Mouse (Mus musculus) CD4-positive helper T cell, adult 2 months (primary cell): ENCODE measurements at regions not wholly inside any gene's neighbourhood (a gene's known extent, or its start where the extent isn't known, plus 50 kb on each side); places are given as distances from the start of the nearest gene placed in this dataset.
"Not testable (repeated sequence)": the region's sequence is repeated elsewhere in the genome, so short reads cannot be mapped to it uniquely, and the experiment has no call there.

Source experiments
- DNase-seq: peaks from one replicate; pipeline ENCODE4 v3.0.0-alpha.2; 2012; ENCODE audit warnings: low read depth, missing footprints, low spot score

DNA sequence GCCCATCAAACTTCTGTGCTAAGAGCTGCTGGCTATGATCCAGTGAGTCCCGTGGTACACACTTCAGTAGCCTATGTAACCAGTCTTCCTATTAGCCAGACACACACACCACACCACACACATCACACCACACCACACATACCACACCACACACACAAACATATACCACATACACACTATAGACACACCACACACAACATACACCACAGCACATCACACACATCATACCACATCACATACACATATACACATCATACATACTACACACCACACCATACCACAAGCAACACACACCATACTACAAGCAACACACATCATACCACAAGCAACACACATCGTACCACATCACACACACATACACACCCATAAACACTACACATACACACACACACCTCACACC lies 119.7 kb upstream of the Arid1b start:
- DNase-seq, result no peak

DNA sequence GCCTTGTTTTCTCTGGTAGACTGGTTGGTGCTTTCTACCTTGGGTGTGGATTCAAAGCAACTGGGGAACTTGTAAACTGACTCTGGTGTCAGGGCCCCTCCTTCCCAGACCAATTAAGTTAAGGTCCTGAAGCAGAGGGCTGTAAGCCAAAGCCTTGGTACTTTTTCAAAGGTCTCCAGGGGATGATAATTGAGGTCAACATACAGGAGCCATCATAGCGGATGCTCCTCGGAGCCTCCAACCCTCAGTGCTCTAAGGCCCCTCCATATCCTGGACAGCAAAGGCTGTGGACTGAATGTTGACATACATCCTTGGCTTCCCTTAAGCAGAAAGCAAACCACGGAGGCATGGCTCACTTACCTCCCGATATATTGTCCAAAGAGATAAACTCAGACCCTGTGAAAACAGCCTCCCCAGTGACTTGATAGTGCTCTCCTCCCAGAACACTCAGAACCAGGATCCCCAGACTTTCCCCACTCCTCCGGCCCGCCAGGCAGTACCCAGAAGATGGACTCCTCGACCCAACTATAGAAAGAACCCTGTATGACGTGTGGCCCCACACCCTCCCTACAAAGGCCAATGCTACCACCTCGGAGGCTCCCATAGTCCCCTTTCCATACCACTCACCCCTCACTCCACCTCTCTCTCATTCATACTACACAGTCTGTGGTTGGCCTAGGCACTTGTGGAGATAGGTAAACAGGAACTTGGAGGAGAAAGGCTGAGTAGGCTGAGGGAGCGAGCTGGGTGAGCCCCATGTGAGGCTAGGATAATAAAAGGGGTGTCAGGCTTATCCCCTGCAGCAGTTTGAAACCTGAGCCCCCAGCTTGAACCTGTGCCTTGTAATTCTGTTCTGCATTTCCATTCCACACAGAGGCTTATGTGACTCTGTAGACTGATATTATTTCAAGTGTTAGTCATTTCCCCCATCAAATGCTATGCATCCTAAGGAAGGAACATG lies 118.8 kb upstream of the Arid1b start:
- DNase-seq, result no peak

DNA sequence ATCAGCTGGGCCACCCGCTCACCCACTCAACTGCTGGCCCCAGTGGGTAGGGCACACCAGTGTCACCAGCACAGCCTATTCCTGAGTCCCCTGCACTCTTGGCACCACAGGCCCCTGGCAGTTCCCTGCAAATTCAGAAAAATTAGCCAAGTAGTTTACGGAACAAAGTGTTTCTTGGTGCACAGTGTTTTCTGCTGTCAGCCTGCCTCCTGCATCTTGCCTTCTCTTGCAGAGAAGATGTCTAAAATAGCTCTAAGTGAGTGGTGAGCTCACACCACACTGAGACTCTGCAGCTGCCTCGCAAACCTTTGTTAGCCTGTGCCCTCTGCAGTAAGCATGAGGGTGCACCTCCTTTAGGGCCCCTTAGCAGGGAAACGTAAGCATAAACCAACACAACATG lies 117.7 kb upstream of the Arid1b start:
- no peak for DNase-seq

DNA sequence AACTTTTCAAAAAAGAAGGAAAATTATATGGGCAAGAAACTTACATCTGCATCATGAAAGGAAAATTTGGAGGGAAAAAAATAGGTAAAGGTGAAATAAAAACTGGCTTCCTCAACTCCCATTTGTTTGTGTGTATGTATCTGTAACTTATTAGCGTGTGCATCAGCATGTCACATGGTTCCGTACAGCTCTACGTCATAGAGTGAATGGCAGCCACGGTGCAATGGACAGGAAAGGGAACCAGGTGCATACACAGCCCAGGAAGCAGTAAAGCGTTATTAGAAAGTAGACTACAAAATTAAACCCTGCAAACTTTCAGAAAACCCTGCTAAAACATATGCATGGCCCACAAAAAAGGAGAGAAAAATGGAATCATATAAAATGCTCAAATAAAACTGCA lies 112.7 kb upstream of the Arid1b start:
- DNase-seq, result no peak

DNA sequence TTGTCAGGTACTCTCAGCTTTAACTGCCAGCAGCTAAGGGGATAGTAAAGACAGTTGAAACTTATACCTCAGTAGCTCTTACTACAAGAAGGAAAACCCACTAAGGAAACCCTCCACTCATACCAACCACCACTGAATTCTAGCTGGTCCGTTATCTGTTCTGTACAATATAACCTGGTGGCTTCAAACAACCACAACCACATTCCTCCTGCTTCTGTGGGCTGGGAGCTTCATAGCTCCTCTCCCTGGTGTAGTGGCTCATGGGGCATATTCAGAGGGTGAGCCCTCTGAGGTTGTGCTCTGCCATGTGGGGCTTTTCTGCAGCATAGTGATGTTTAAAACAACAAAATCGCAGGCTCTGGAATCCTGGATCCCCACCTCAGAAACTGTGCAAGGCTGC lies 110.0 kb upstream of the Arid1b start:
- no peak for DNase-seq

DNA sequence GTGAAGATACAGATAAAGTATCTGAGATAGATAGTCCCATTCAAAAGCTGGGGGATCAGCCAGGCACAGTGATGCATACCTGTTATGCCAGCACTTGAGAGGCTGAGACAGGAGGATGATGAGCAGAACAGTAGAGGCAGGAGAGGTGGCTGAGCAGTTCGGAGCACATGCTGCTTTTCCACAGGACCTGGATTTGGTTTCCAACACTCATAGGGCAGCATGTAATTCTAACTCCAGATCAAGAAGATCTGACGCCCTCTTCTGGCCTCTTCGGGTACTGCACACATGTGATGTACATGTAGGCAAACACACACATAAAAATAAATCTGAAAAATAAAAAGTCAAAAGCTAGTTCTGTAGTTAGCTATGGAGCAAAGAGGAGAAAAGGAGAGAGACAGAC lies 109.4 kb upstream of the Arid1b start:
- no peak for DNase-seq

DNA sequence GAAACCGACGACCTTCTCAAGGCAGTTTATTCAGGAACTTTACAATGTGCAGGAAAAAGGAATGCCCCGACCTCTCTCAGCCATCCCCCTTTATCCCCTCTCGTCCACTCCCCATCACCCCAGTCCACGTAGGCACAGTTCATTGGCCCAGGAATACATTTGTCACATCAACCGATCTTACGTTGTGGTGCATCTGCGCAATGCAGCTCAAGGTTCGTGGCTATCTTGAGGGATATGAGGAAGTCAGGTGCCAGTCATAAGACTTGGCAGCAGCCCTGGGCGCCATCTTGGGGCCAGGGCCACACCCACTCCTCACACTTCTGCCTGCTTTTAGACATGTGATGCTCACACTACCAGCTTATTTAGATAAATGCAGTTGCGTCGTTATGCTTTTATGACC lies 106.8 kb upstream of the Arid1b start:
- not testable (repeated sequence) for DNase-seq

DNA sequence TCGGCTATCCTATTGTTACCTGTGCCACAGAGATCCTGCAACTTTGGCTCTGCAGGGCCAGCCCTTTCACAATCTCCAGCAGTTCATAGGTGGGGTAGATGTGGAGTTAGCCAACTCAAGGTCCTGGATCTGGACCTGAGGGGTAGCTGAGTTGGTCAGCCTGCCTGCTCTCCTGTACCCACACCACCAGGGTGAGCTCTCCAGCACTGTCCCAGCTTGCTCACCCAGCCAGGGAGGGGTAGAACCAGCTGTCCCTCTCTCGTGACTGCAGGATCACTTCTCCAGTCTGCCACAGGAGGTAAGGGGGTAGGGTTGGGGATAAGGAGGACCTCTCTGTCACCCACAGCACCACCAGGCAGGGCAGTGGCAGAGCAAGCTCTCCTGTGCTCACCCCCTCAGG lies 104.6 kb upstream of the Arid1b start:
- no peak for DNase-seq

DNA sequence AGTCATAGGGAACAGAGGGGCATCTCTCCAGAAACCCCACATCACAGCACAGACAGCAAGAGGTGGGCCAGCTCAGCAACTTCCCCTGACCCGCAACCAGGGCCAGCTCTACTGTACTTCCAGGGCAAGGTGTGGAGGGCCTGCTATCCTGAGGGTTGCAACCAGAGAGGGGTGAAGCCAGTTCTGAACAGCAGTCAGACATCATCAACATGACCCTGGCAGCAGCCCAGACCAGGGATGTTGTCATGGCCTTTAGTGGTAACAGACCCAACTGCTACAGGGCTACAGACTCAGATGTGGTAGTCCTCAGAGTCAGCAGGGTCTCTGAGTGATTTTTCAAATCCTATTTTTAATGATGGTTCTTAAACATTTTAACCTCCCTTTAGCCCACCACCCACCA lies 104.0 kb upstream of the Arid1b start:
- DNase-seq, result no peak

DNA sequence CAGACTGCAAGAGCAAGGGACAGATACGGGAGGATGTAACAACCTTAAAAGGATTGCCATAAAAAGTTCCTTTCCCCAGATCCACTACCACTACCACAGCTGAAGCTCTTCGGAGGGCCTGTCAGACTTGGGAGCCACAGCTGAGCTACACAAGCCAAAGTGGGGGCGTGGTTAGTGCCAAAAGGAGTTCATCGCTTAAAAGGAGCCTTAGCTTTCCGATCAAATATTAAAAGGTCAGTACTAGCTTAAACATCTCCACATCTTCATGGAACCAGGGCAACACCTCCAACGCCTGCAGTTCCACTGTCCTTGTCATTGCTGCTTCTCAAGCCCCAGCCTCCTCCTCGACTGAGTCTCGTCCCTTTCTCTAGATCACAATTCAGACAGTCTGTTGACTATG lies 102.6 kb upstream of the Arid1b start:
- DNase-seq, result no peak

DNA sequence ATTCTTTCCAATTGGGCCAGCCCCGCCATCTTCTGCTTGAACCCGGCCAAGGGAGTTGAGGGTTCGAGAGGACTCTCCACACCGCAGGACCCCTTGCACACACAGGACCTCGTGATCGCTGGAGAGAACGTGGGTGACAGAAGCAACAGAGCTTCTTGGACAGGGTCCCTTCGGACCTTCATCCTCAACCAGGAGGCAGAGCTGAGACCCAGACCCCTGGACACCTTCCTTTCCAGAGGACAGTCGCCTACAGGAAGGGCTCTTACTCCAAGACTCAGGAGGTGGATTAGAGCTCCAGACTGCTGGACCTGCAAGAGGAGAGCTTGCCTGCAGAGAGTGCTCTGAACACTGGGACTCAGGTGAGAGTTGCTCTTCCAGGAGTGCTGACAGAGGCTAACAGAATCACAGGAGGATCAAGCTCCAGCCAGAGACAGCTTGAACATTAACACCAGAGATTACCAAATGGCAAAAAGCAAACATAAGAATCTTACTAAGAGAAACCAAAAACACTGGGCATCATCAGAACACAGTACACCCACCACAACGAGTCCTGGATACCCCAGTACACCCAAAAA lies 99.3 kb upstream of the Arid1b start:
- not testable (repeated sequence) for DNase-seq

DNA sequence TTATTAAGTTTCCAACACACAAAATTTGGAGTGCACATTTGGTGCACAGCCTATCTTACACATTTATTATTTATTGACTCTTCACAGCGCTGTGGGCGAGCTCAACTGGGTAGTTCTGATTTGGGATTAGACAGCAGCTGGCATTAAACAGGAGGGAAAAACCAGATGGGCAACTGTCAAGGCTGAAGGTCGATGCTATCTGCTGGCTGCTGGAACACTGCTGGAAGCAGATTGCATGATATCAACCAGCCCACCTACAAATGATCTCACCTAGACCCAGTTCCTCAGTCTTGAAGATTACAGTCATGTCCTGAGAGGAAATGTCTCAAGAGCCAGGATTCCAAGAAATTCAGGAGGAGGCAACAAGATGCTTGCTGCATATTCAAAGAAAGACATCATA lies 91.0 kb upstream of the Arid1b start:
- DNase-seq, result no peak

DNA sequence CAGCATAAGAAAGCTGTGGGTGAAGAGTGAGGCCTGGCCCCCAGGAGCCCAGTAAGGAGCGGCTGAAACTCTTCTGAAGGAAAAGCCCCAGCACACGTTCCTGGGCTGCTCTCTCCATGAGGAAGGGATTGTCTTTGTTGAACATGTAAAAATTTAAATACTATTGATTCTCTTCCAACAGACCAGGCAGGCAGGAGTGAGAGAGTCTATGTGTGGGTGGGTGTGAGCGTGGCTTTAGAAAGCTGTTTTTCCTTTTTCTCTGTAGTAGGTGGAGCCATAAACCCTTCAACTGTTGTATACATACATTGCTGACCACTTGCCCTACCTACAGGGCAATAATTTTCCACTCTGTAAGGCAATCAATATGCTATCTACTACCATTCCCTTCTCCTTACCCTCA lies 87.6 kb upstream of the Arid1b start:
- DNase-seq, result peak; percentile 11

DNA sequence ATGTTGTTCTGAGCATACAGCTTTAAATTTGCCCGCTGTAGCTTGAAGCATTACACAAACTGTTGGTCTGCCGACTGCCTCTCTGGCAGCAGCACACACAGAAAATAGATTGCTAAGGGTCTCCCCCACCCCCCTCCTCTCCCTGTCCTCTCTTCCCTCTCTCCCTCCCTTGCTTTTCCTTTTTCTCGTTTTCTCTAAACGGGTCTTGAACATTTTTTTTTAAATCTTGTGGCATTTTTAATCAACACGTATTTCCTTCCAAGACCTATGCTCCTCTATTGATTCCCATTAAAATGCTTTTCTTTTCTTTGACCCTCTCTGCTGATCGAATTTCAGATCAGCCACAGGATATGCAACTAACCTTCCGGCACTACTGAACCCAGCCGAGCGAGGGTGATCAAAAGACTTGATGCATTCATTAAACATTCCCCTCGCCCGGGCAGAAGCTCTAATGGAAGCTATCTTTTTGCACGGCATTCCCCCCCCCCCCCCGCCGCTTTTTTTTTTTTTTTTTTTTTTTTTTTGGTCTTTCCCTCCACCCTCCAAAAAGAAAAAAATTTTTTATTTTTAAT lies 86.9 kb upstream of the Arid1b start:
- peak; percentile 33 for DNase-seq

DNA sequence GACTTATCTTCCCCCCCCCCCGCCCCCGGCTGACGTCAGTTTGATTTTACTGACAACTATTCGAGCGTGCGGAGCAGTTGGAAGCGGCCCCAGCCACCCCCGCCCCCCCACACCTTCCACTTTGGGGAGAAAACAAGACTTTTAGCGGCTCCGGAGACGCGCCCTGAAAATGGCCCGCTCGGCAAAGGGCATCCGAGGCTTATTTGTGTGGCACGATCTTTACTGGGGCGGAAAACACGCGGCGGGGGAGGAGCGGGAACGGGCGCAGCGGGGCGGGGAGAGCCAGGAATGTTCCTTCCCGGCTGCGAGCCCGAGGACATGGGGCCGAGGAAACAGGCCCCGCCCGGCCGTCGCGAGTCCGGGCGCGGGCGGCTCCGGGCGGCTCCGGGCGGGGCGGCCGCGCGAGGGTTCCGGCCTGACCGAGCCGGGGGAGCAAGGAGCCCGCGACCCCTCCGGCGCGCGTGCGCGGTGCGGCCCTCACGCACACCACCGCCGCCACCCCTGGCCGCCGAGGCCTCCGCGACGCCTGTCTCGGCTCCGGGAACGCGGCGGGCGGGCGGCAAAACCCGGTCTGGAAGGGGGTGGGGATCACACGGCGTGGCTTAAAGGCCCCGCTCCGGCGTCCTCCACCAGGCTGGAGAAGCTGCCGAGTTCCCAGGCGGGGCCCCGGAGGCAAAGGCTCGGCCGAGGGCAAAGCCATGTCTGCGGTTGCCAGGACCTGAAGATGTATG lies 86.1 kb upstream of the Arid1b start:
- DNase-seq, result peak; percentile 87

DNA sequence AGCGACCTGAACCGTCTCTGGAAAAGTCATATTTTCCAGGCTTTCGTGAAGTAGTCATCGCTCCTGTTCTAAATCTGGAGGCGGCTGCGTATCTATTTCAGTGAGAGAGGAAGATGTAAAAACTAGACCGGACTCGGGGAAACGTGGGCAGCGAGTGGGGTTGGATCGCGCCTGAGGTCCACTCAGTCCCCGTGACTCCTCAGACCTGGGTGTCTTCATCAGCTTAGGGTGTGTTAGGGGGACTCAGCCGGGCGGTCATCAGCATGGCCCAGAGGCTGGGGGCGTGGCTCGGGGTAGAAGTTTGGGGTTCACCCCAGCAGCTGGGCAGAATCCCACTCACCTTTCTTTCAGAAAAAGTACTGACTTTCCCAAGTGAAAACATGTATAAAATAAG lies 85.6 kb upstream of the Arid1b start:
- no peak for DNase-seq

DNA sequence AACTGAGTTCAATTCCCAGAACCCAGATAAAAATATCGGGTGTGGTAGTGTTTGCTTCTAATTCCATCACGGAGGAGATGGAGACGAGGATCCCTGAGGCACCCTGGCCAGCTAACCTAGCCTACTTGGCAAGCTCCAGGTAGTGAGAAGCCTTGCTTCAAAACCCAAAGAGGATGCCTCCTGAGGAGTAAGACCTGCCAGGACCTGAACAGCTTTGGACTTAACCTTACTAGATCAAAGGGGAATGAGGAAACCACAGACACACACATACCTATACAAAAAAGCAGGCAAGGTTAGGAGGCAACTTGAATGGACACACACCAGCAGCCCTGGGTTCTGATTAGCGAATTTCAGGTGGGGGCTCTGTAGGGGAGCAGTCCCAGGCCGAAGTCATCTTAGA lies 84.0 kb upstream of the Arid1b start:
- no peak for DNase-seq

DNA sequence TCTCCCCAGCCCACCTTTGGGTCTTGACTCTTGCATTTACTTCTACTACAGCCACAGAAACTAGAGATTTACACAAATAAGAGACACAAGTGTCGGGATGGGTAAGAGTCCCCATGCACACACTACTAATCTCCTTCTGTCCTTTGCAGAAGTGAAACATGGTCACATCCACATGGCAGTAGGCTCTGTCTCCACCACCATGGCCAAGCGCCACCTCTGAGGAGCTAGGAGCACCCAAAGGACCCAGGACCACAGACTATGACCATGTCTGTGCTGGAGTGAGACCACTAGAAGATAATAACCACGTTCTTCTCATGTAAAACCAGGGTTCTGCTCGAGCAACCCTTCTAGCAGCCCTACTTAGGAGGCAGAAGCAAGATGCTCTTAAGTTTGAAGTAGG lies 81.1 kb upstream of the Arid1b start:
- DNase-seq, result no peak

DNA sequence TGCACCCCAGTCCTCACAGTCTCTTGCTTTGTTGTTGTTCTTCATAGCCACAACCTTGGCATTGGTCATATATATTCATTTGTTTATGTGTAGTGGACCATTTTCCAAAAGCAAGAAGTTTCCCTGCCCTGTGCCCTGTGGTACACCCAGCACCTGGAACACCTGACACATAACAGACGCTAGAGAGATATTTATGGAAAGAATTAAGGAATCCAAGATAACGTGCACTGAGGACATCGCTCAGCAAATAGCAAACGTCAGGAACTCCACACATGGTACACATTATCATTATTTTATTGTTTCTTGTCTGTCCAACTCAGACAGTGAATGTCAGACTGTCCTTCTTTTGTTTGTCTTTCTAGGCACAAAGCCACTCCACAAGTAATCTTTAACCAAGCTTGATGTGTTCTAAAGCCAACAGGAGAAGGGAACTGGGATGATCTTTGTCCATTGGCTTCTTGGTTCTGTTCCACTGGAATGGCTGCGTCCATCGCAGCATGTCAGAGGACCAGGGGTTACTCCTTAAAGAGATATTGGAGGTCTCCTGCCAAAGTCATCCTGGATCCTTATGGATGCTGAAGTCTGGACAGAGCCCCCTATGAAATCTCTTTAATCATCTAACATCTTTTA lies 74.2 kb upstream of the Arid1b start:
- no peak for DNase-seq

DNA sequence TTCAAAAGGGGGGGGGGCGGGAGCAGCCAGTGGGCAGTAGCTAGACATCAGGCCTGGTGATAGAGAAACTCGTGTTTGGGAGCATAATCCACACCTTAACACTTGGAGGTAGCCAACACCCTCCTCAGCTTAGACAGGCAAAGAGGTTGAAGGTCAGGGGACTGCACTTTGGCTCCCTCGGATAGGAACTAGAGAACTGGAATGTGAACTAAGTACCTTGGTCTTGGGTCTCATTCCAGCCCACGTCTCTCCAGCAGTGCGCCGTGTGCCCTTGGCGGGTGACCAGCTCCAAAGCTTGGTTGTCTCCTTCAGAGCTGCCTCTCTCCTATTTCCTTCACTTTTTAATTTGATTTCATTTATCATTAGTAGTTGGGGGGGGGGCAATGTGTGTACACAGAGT lies 73.0 kb upstream of the Arid1b start:
- DNase-seq, result no peak

DNA sequence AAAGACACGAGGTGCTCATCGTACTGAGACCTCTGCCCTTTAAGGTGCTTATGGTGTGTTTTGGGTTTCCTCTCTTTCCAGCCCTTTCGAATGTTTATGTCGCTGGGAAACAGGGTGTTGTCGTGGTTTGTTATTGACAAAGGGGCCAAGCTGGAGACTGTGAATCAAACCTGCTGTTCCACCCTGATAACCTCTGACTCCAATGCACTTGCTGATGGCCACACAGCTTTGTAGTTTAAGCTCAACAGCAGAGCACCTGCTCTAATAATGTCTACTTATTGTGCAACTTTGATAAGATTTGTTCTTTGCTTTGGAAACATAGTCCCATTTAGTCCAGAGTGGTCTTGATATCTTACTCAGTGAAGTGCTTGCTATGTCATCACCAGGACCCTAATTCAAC lies 65.5 kb upstream of the Arid1b start:
- DNase-seq, result no peak

DNA sequence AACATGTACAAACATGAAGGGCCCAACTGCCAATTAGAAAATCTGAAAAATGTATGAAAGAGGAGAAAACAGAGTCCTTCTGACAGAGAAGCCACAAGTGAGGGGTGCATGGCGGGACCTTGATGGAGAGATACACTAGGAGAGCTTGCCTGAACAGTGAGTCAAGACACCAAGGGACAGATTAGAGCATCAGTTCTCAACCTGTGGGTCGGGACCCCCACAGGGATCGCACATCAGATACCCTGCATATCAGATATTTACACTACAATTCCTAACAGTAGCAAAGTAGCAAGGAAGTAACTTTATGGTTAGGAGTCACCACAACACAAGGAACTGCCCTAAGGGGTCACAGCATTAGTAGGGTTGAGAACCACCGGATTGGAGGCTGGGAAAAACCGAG lies 58.9 kb upstream of the Arid1b start:
- DNase-seq, result no peak
